17 mouse cellular contexts compared by ENCODE assay signal in the genomic region with DNA sequence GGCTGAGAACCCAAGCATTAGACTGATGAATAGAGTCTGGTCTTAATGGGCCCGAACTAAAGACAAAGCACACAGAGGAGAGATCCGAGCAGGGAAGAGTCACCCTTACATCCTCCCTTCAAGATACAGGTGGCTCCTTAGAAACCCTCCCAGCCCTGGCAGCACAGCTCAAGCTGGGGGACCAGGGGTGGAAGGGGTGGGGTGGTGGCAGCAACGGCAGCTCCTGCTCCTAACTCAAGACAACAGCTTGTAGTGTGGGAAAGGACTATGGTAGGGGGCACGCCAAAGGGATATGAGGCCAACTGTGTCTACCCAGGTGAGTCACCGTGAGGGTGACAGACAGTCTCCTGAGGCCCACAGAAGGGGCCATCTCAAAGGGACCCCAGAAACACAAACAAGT. TPM values are rescaled to one million over a fixed set of nuclear protein-coding genes. Genes with fewer than 3 reads are reported as not detected.
DNase-seq lines count a peak whose midpoint lies in the region; ATAC-seq and TF ChIP-seq lines count a peak whose summit lies in the region.
"Had no signal": no experiment of that assay in that cellular context is flagged by ENCODE, and none has a peak within 500 bp of the region (broad histone marks: within the 10 kb centered on the region; RNA-seq: fewer than 3 reads in every experiment).

No protein-coding gene starts in this region.

- no peaks in the 10 kb centered on the region for H3K27me3 ChIP-seq in heart, adult 2 months (ENCODE audit: control insufficient read depth, insufficient read depth, low read length)
- H3K27me3 ChIP-seq in lung, postnatal 0 days (replicated peaks; ENCODE audit: insufficient read depth, low read length) = no peaks in the 10 kb centered on the region
- no peaks in the 10 kb centered on the region for H3K27me3 ChIP-seq in kidney, adult 2 months (replicated peaks; ENCODE audit: control insufficient read depth, insufficient read depth, low read length)
- H3K27me3 ChIP-seq: CH12.LX; embryonic facial prominence, embryonic 15.5 days; forebrain, embryonic 15.5 days; Patski had no signal

- no peak for TF ChIP-seq POLR2A in heart, adult 2 months (IDR thresholded peaks at IDR 0.05; ENCODE audit: insufficient read depth, low read depth, low read length)
- TF ChIP-seq POLR2A in kidney, adult 2 months (IDR thresholded peaks at IDR 0.05; ENCODE audit: low read depth, low read length) = no peak

- H3K4me1 ChIP-seq in heart, adult 2 months (ENCODE audit: control insufficient read depth, insufficient read depth, low read length) = peaks cover 14% of the 10 kb centered on the region
- H3K4me1 ChIP-seq in lung, postnatal 0 days (ENCODE audit: insufficient read depth, low read depth, low read length) = no peaks in the 10 kb centered on the region
- peaks cover 28% of the 10 kb centered on the region for H3K4me1 ChIP-seq in kidney, adult 2 months (ENCODE audit: control insufficient read depth, insufficient read depth, low read length)

- no peak overlapping the region for H3K4me2 ChIP-seq in lung, postnatal 0 days (replicated peaks; ENCODE audit: low read depth, low read length)
- H3K4me2 ChIP-seq: embryonic facial prominence, embryonic 15.5 days; forebrain, embryonic 15.5 days; hindbrain, embryonic 14.5 days had no signal

- ATAC-seq in lung, postnatal 0 days = no peak
- ATAC-seq: forebrain, embryonic 15.5 days; intestine, embryonic 16.5 days; Patski had no signal

- no peak overlapping the region for H3K4me3 ChIP-seq in heart, adult 2 months
- H3K4me3 ChIP-seq in lung, postnatal 0 days (ENCODE audit: low read depth, low read length) = no peak overlapping the region
- no peak overlapping the region for H3K4me3 ChIP-seq in kidney, adult 2 months (ENCODE audit: insufficient read depth, low read depth, low read length)
- H3K4me3 ChIP-seq: embryonic facial prominence, embryonic 15.5 days; forebrain, embryonic 15.5 days; heart, embryonic 10.5 days; hindbrain, embryonic 10.5 days had no signal

- peaks cover 5% of the 10 kb centered on the region for H3K79me2 ChIP-seq in heart, adult 2 months (replicated peaks; ENCODE audit: control insufficient read depth, insufficient read depth, low read length)

- H3K36me3 ChIP-seq in heart, adult 2 months (ENCODE audit: control insufficient read depth, insufficient read depth, low read length) = peaks cover 23% of the 10 kb centered on the region
- H3K36me3 ChIP-seq in lung, postnatal 0 days (ENCODE audit: insufficient read depth, low read length) = peaks cover 20% of the 10 kb centered on the region
- peaks cover 14% of the 10 kb centered on the region for H3K36me3 ChIP-seq in kidney, adult 2 months (ENCODE audit: control insufficient read depth, insufficient read depth, low read length)

- intact Hi-C loops in heart, adult 2 months (cut with DNase I) = no loop called here
- intact Hi-C loops in heart, postnatal 14 days (cut with DNase I) = no loop called here

- no peaks in the 10 kb centered on the region for H3K9me3 ChIP-seq in lung, postnatal 0 days (ENCODE audit: low read length)
- H3K9me3 ChIP-seq: embryonic facial prominence, embryonic 15.5 days; forebrain, embryonic 15.5 days; heart, embryonic 10.5 days; hindbrain, embryonic 10.5 days had no signal

- no peak for TF ChIP-seq EP300 in heart, adult 2 months (IDR thresholded peaks at IDR 0.05; ENCODE audit: insufficient read depth, low read depth, low read length)
- no peak for TF ChIP-seq EP300 in lung, postnatal 0 days (IDR thresholded peaks at IDR 0.05)

- H3K9ac ChIP-seq in heart, adult 2 months (ENCODE audit: low read depth, low read length) = no peak overlapping the region
- no peak overlapping the region for H3K9ac ChIP-seq in lung, postnatal 0 days (replicated peaks; ENCODE audit: low read depth)
- H3K9ac ChIP-seq: embryonic facial prominence, embryonic 15.5 days; forebrain, embryonic 15.5 days; hindbrain, embryonic 14.5 days had no signal

- DNase-seq in cerebellum, adult 9-10 months = peak; percentile 47
- no peak for DNase-seq in cerebellum, postnatal 14 days
- no peak for DNase-seq in heart, adult 2 months
- DNase-seq in heart, postnatal 14 days = no peak
- DNase-seq in lung, postnatal 0 days (ENCODE audit: low spot score) = no peak
- no peak for DNase-seq in lung, postnatal 14 days
- no peak for DNase-seq in B cell, adult 2 months
- no peak for DNase-seq in kidney, adult 2 months
- DNase-seq: gastrocnemius, postnatal 25 days had no signal

- H3K27ac ChIP-seq in heart, adult 2 months = peak overlapping the region; percentile 52
- H3K27ac ChIP-seq in lung, postnatal 0 days (ENCODE audit: low read length) = 0 out of 2 replicates have a peak overlapping the region, but pooled peaks have one; percentile 14
- H3K27ac ChIP-seq in kidney, adult 2 months (ENCODE audit: insufficient read depth, low read depth, low read length) = no peak overlapping the region
- H3K27ac ChIP-seq: embryonic facial prominence, embryonic 15.5 days; forebrain, embryonic 15.5 days; heart, embryonic 10.5 days; hindbrain, embryonic 10.5 days; hindbrain, embryonic 14.5 days had no signal

- 77% methylated on average over 5 of the region's 5 CpGs for WGBS in heart, adult 2 months
- 81% methylated on average over 5 of the region's 5 CpGs for WGBS in lung, postnatal 0 days
- WGBS in kidney, adult 2 months = 82% methylated on average over 5 of the region's 5 CpGs

- TF ChIP-seq CTCF in heart, adult 2 months (IDR thresholded peaks at IDR 0.05) = no peak
- TF ChIP-seq CTCF in lung, postnatal 0 days (IDR thresholded peaks at IDR 0.05) = no peak
- no peak for TF ChIP-seq CTCF in kidney, adult 2 months (conservative IDR thresholded peaks at IDR 0.05; ENCODE audit: insufficient read depth, insufficient read length, low read depth, low read length)

RNA-seq across cellular contexts. Expression of a gene that starts 10.7 kb away (rescaled TPM):
- total RNA-seq in heart, adult 2 months (2021) = 100 to 1,000 TPM; 101 to 114 TPM
- 39.4 and 49.7 TPM in 2 replicates for polyA plus RNA-seq in heart, adult 2 months (2012; rRNA removed)
- 100 to 1,000 TPM; 119 to 131 TPM for total RNA-seq in heart, postnatal 14 days (2021)
- polyA plus RNA-seq in lung, postnatal 0 days (2015; fragmentation: Nextera tagmentation; extraction: Ambion mirVana) = 24.8 and 30.0 TPM in 2 replicates
- polyA plus RNA-seq in kidney, adult 2 months (2012; rRNA removed) = 31.6 and 40.3 TPM in 2 replicates

RNA-seq across cellular contexts. Expression of a gene that starts 23.9 kb away (rescaled TPM):
- 10 to 100 TPM; 30.2 to 36.5 TPM for total RNA-seq in heart, adult 2 months (2021)
- polyA plus RNA-seq in heart, adult 2 months (2012; rRNA removed) = 30.2 and 39.1 TPM in 2 replicates
- 10 to 100 TPM; 41.4 to 44.2 TPM for total RNA-seq in heart, postnatal 14 days (2021)
- polyA plus RNA-seq in lung, postnatal 0 days (2015; fragmentation: Nextera tagmentation; extraction: Ambion mirVana) = 80.3 and 88.8 TPM in 2 replicates
- polyA plus RNA-seq in kidney, adult 2 months (2012; rRNA removed) = 33.5 and 47.4 TPM in 2 replicates

RNA-seq across cellular contexts. Expression of a gene that starts 24.2 kb away (rescaled TPM):
- 1,000 to 10,000 TPM; 1,810 to 2,215 TPM for total RNA-seq in heart, adult 2 months (2021)
- 2,076 and 2,628 TPM in 2 replicates for polyA plus RNA-seq in heart, adult 2 months (2012; rRNA removed)
- 1,000 to 10,000 TPM; 2,092 to 2,100 TPM for total RNA-seq in heart, postnatal 14 days (2021)
- polyA plus RNA-seq in lung, postnatal 0 days (2015; fragmentation: Nextera tagmentation; extraction: Ambion mirVana) = 89.2 and 90.8 TPM in 2 replicates
- 890 and 915 TPM in 2 replicates for polyA plus RNA-seq in kidney, adult 2 months (2012; rRNA removed)

RNA-seq across cellular contexts. Expression of a gene that starts 45.6 kb away (rescaled TPM):
- 100 to 1,000 TPM in 1 of 2 experiments, 10 to 100 TPM in 1; 46.7 to 127 TPM for total RNA-seq in heart, adult 2 months (2021)
- 76.7 and 100 TPM in 2 replicates for polyA plus RNA-seq in heart, adult 2 months (2012; rRNA removed)
- 10 to 100 TPM; 69.3 to 93.0 TPM for total RNA-seq in heart, postnatal 14 days (2021)
- polyA plus RNA-seq in lung, postnatal 0 days (2015; fragmentation: Nextera tagmentation; extraction: Ambion mirVana) = 38.6 and 44.0 TPM in 2 replicates
- 121 and 131 TPM in 2 replicates for polyA plus RNA-seq in kidney, adult 2 months (2012; rRNA removed)
